Mouse (Mus musculus) forebrain, postnatal 0 days (tissue): Measurements from ENCODE around the gene Tedc2. TPM values are rescaled to one million over a fixed set of nuclear protein-coding genes. Genes with fewer than 3 reads are reported as not detected.

Experiments
- ATAC-seq: fragments of 200-750 bp; cut with Nextera tagmentation; 2 replicates; pipeline ENCODE4 v1.8.0; 2017; ENCODE audit warnings: mild to moderate bottlenecking, moderate library complexity
- DNase-seq: peaks from one replicate; pipeline ENCODE4 v3.0.0-alpha.2; 2015
- H3K27ac ChIP-seq: fragments of 300-500 bp; sonication (generic); 2 replicates; pipeline ENCODE4 v1.5.1; 2014; ENCODE audit warnings: low read depth, mild to moderate bottlenecking, antibody characterized with exemption, low read length, moderate library complexity, mixed read lengths
- H3K27me3 ChIP-seq: fragments of 300-500 bp; sonication (generic); 2 replicates; pipeline ENCODE4 v1.6.1; 2014; ENCODE audit warnings: mild to moderate bottlenecking, low read length, mixed read lengths; ENCODE audit not compliant: insufficient read depth
- H3K36me3 ChIP-seq: fragments of 300-500 bp; sonication (generic); 2 replicates; pipeline ENCODE4 v1.6.1; 2014; ENCODE audit warnings: mild to moderate bottlenecking, moderate library complexity; ENCODE audit not compliant: insufficient read depth
- H3K4me1 ChIP-seq: fragments of 300-500 bp; sonication (generic); 2 replicates; pipeline ENCODE4 v1.6.1; 2014; ENCODE audit warnings: antibody characterized with exemption; ENCODE audit not compliant: insufficient read depth
- H3K4me2 ChIP-seq: fragments of 300-500 bp; sonication (generic); 2 replicates; pipeline ENCODE4 v1.6.1; 2014; ENCODE audit warnings: low read depth, mild to moderate bottlenecking, moderate library complexity
- H3K4me3 ChIP-seq: fragments of 300-500 bp; sonication (generic); 2 replicates; pipeline ENCODE4 v1.5.1; 2014; ENCODE audit warnings: low read depth, low read length, mixed read lengths
- H3K9ac ChIP-seq: fragments of 300-500 bp; sonication (generic); 2 replicates; pipeline ENCODE4 v1.6.1; 2014; ENCODE audit warnings: mild to moderate bottlenecking
- H3K9me3 ChIP-seq: fragments of 300-500 bp; sonication (generic); 2 replicates; pipeline ENCODE4 v1.6.1; 2016; ENCODE audit warnings: low read length
- CTCF ChIP-seq: sonication (generic); IDR thresholded peaks from 2 replicates; pipeline ENCODE4 v1.5.1; 2016; ENCODE audit warnings: antibody characterized with exemption, control low read depth, low read depth
- WGBS: fragments of 180-500 bp; shearing (Covaris S2); extraction: QIAGEN DNeasy Blood & Tissue Kit; methylation state at CpG from one replicate; pipeline ENCODE4 v1.1.7; 2014; 5-methylcytosine and 5-hydroxymethylcytosine counted together
- polyA plus RNA-seq: library from polyadenylated mRNA; unstranded; fragments of >200 nt; fragmentation: Nextera tagmentation; extraction: Ambion mirVana; gene quantifications from 2 replicates; pipeline ENCODE4 v1.2.1, GENCODE M21; 2015
- total RNA-seq: library from RNA; depleted of rRNA; stranded (reverse); fragments of >200 nt; gene quantifications from 2 replicates; pipeline ENCODE4 v1.2.3, GENCODE M21; 2014

Gene Tedc2
- total and polyA plus RNA-seq, 2 experiments from 2014 or later, result 9.6 to 19.7 TPM

DNA sequence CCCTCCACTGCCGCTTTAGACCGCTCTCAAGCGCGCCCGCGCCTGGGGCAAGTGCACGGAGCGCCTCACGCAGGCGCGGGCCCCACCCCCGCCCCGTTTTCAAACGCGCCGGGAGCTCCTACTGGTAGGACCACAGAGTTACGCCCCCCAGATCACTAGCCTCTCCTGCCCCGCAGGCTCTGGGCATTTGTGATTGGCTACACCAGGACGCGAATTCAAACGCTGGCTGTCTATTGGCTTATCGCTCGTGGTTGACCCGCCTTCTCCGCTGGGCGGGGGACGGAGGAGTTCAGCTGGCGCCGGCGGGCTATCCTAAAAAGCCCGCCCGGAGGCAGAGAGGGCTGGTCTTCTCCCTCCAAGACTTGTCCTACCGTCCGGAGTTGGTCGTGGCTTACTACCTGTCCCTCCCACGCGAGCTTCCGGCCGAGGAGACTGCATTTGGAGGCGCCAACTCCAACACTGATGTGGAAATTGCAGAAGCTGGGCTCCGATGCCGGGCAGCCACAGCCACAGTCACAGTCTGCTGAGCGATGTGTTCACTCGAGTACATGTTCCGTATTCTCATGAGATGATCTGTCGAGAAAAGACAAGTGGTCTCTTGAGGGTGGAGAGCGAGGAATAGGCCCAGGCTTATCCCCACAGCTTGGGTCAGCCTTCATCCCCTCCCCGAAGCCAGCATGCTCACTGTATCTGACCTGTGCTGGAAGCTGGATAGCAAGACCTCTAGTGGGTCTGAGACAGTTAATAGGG lies 30.8 kb upstream of the Tedc2 start, which contains the start of gene Ccnf:
Gene Ccnf, minus strand, starts transcription at position 165 of the 750 bp plus-strand sequence.
- no peaks in the 10 kb centered on the region for H3K9me3 ChIP-seq
- under 1% methylated on average over 48 of the region's 48 CpGs for WGBS
- peak within 1 kb of the TSS; percentile 57 for H3K4me3 ChIP-seq
- DNase-seq, result peak; percentile 98
- H3K36me3 ChIP-seq, result peaks cover 6% of the 10 kb centered on the region; the same call in 1 of the 2 replicates
- peak; percentile 68 for TF ChIP-seq CTCF
- H3K4me2 ChIP-seq, result peak within 1 kb of the TSS; percentile 83
- H3K27me3 ChIP-seq, result no peaks in the 10 kb centered on the region
- 0 out of 2 replicates have a peak, but pooled peaks cover 7% of the 10 kb centered on the region for H3K4me1 ChIP-seq
- peak; percentile 100 for ATAC-seq
- peak within 1 kb of the TSS; percentile 60 for H3K9ac ChIP-seq
- H3K27ac ChIP-seq, result 0 out of 2 replicates have a peak within 1 kb of the TSS, but pooled peaks have one; percentile 21

GRCm38 (mm10) chr17:24250988-24251319 lies 30.3 kb upstream of the Tedc2 start:
- Histone ChIP-seq H3K4me1 (0 out of 2 replicates have a peak, but pooled peaks cover 7% of the 10 kb centered on the region), H3K27ac (no peak overlapping the region), H3K9me3 (no peaks in the 10 kb centered on the region), H3K4me3 (peak overlapping the region; percentile 57), H3K27me3 (no peaks in the 10 kb centered on the region), H3K9ac (peak overlapping the region; percentile 60), H3K36me3 (peaks cover 6% of the 10 kb centered on the region; the same call in 1 of the 2 replicates), H3K4me2 (peak overlapping the region; percentile 83)
- WGBS, result under 1% methylated on average over 32 of the region's 32 CpGs
- ATAC-seq, result peak; percentile 63
- no peak for TF ChIP-seq CTCF
- DNase-seq, result no peak

DNA sequence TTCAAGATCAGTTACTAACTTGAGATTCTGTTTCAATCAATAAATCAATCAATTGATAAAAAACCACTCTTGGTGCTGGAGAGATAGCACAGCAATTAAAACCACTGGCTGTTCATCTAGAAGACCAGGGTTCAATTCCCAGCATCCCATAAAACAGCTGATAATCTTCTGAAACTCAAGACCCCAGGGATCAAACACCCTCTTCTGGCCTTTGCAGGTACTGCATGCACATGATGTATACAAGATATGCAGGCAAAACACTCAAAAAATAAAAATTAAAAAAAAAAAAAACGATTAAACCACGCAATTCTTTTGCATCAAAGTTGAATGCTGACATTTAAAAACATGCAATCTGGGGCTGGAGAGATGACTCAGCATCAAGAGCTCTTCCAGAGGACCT lies 28.0 kb upstream of the Tedc2 start:
- Histone ChIP-seq H3K4me2 (no peak overlapping the region), H3K9ac (no peak overlapping the region), H3K9me3 (no peaks in the 10 kb centered on the region), H3K36me3 (peaks cover 20% of the 10 kb centered on the region), H3K27me3 (no peaks in the 10 kb centered on the region), H3K27ac (no peak overlapping the region), H3K4me1 (0 out of 2 replicates have a peak, but pooled peaks cover 7% of the 10 kb centered on the region), H3K4me3 (no peak overlapping the region)
- WGBS, result 97% methylated on average over 2 of the region's 2 CpGs
- TF ChIP-seq CTCF, result peak; percentile 37
- ATAC-seq (no peak), DNase-seq (no peak)

DNA sequence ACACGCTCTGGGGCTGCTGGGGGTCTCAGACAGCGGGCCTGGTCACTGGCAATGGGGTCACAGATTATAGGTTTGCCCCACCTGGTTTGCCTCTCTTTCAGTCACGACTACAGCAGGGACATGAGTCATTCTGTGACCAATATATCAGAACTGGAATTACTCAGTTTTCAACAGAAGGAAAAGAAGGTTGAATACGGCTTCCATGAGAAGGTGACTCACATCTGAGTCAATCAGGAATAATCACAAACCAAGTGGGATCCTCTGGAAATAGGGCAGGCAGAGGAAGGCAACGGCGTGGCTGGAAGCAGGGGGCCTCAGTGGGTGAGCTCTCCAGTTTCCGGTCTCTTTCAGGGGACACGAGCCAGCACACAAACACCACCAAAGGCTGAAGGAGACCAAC lies 23.4 kb upstream of the Tedc2 start:
- no peaks in the 10 kb centered on the region for H3K9me3 ChIP-seq
- WGBS, result 98% methylated on average over 8 of the region's 8 CpGs
- H3K4me2 ChIP-seq, result no peak overlapping the region
- no peak for DNase-seq
- ATAC-seq, result no peak
- H3K27ac ChIP-seq, result no peak overlapping the region
- peaks cover 47% of the 10 kb centered on the region for H3K36me3 ChIP-seq
- no peak overlapping the region for H3K4me3 ChIP-seq
- H3K4me1 ChIP-seq, result no peaks in the 10 kb centered on the region
- TF ChIP-seq CTCF, result no peak
- no peaks in the 10 kb centered on the region for H3K27me3 ChIP-seq
- no peak overlapping the region for H3K9ac ChIP-seq

GRCm38 (mm10) chr17:24243311-24243969 lies 22.8 kb upstream of the Tedc2 start:
- ATAC-seq (no peak), DNase-seq (peak; percentile 36)
- Histone ChIP-seq H3K36me3 (peaks cover 47% of the 10 kb centered on the region), H3K9me3 (no peaks in the 10 kb centered on the region), H3K4me3 (no peak overlapping the region), H3K27ac (no peak overlapping the region), H3K27me3 (no peaks in the 10 kb centered on the region), H3K9ac (no peak overlapping the region), H3K4me1 (no peaks in the 10 kb centered on the region), H3K4me2 (no peak overlapping the region)
- 89% methylated on average over 4 of the region's 4 CpGs for WGBS
- TF ChIP-seq CTCF, result peak; percentile 72

DNA sequence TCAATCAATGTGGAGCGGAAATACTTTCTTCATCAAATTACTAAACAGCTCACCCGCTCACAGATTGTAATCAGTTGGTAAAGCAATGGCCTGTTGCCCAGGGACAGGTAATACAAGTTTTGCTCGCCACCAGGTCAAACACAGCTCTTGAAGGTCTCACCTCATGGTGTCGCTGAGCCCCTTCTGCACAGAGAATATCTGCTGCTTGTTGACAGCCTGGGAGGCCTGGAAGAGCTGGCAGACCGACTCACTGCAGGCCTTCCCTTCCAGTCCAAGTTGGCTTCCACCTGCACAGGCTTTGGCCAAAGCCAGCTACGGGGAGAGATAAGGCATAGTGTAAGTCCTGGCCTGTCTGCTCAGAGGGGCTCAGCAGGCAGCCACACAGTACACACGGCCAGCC lies 16.3 kb upstream of the Tedc2 start:
- peaks cover 44% of the 10 kb centered on the region for H3K36me3 ChIP-seq
- no peak for ATAC-seq
- H3K4me2 ChIP-seq, result no peak overlapping the region
- 93% methylated on average over 7 of the region's 7 CpGs for WGBS
- H3K9me3 ChIP-seq, result no peaks in the 10 kb centered on the region
- H3K27me3 ChIP-seq, result no peaks in the 10 kb centered on the region
- H3K4me1 ChIP-seq, result no peaks in the 10 kb centered on the region
- no peak for DNase-seq
- no peak overlapping the region for H3K9ac ChIP-seq
- H3K4me3 ChIP-seq, result no peak overlapping the region
- TF ChIP-seq CTCF, result no peak
- no peak overlapping the region for H3K27ac ChIP-seq

GRCm38 (mm10) chr17:24236479-24236878 lies 15.8 kb upstream of the Tedc2 start:
- Histone ChIP-seq H3K36me3 (peaks cover 43% of the 10 kb centered on the region), H3K27ac (no peak overlapping the region), H3K9ac (no peak overlapping the region), H3K4me2 (no peak overlapping the region), H3K27me3 (no peaks in the 10 kb centered on the region), H3K9me3 (no peaks in the 10 kb centered on the region), H3K4me1 (no peaks in the 10 kb centered on the region), H3K4me3 (no peak overlapping the region)
- ATAC-seq, result no peak
- 100% methylated on average over 1 of the region's 1 CpGs for WGBS
- DNase-seq, result no peak
- TF ChIP-seq CTCF, result no peak
